In the genomic region with DNA sequence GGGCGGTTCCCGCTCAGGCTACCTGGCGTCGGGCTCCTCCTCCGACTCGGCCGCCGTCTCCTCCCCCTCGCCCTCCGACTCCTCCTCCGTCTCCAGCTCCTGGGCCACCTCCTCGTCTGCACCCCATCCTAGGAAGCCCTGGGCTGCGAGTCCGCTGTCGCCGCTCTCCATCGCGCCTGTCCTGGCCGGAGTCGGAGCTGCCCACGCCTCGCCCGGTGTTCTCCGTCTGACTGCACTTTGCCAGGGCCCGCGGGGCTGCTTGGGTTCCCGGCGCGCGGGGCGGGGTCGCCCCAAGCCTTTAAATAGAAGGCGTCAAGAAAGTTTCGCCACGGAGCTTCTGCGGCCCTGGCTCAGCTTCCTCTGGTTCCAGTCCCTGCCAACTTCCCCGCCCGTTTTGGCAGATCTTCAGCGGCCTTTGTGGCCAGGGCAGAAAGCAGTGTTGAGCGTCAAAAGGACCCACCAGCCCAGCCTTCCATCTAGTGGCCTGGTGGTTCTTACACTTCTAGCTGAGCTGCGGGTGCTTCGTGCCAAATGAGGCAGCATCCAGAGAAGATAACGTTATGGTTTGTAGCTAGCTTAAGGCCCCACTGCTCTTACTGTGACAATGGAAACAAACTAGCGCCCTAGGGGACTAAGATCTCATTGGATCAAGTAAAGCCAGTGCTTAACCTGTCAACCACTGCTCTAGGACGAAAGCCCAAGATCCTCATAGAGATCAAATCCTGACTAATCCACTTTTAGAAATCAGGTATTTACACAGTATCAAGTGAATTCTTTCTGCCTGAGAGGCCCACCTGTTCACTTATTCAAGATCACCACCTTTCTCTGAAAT, we compare ENCODE assay signal across 8 mouse cellular contexts. TPM values are rescaled to one million over a fixed set of nuclear protein-coding genes. Genes with fewer than 3 reads are reported as not detected.
DNase-seq lines count a peak whose midpoint lies in the region; ATAC-seq lines count a peak whose summit lies in the region.

A gene (minus strand): TSS at position 389 of the 832 bp plus-strand sequence.

- 2% methylated on average over 45 of the region's 45 CpGs for WGBS in hindbrain, embryonic 16.5 days

- H3K27me3 ChIP-seq in hindbrain, embryonic 16.5 days (replicated peaks; ENCODE audit: control insufficient read depth, insufficient read depth, low read length), result no peaks in the 10 kb centered on the region

- H3K4me2 ChIP-seq in hindbrain, embryonic 16.5 days (ENCODE audit: low read length), result peak within 1 kb of the TSS; percentile 97

- DNase-seq in adipocyte (ENCODE audit: low spot score), result peak; percentile 14
- peak; percentile 67 for DNase-seq in embryo, embryonic 10.5 days (ENCODE audit: low spot score)
- peak; percentile 95 to 96 for DNase-seq in gastrocnemius, adult 8-10 months (ENCODE audit: low spot score in 2 of 2)
- peak; percentile 60 for DNase-seq in left cerebral cortex, adult 11 months (ENCODE audit: low spot score)
- peak; percentile 88 for DNase-seq in lung, postnatal 25 days (ENCODE audit: low spot score)
- DNase-seq in retina, embryonic 14.5 days (ENCODE audit: low spot score), result peak; percentile 57
- DNase-seq in urinary bladder, adult 18-20 months (ENCODE audit: low spot score in 2 of 2), result peak; percentile 60 to 72

- ATAC-seq in hindbrain, embryonic 16.5 days, result peak; percentile 96

- H3K4me3 ChIP-seq in hindbrain, embryonic 16.5 days (ENCODE audit: low read length), result peak within 1 kb of the TSS; percentile 57

- H3K9me3 ChIP-seq in hindbrain, embryonic 16.5 days (ENCODE audit: control insufficient read depth, low read length), result no peaks in the 10 kb centered on the region

- peak within 1 kb of the TSS; percentile 42; the same call in 1 of the 2 replicates for H3K27ac ChIP-seq in hindbrain, embryonic 16.5 days (ENCODE audit: low read depth, low read length)

- no peaks in the 10 kb centered on the region; the same call in 1 of the 2 replicates for H3K4me1 ChIP-seq in hindbrain, embryonic 16.5 days (ENCODE audit: control insufficient read depth, insufficient read depth, low read depth, low read length)

- H3K36me3 ChIP-seq in hindbrain, embryonic 16.5 days (ENCODE audit: control insufficient read depth, insufficient read depth, low read length), result 0 out of 2 replicates have a peak, but pooled peaks cover 3% of the 10 kb centered on the region

- peak within 1 kb of the TSS; percentile 74 for H3K9ac ChIP-seq in hindbrain, embryonic 16.5 days (ENCODE audit: low read depth, low read length)

RNA-seq across cellular contexts. Expression of the gene that starts here (rescaled TPM):
- total RNA-seq in gastrocnemius, adult 8-10 months (2022), result 1,000 to 10,000 TPM; 1,379 to 2,047 (median 1,612) TPM
- polyA plus RNA-seq in hindbrain, embryonic 16.5 days (2015; fragmentation: Nextera tagmentation; extraction: Ambion mirVana), result 0.21 and 0.25 TPM in 2 replicates

Comparison
In these comparisons a context has a peak if more than half of its experiments do, and no peak if none do; other contexts are left out.
1. Peak in every context shown above with its lines: DNase-seq, ATAC-seq, H3K4me3 ChIP-seq and H3K27ac ChIP-seq.
2. Peak in ATAC-seq, H3K4me3 ChIP-seq, H3K27ac ChIP-seq, H3K9ac ChIP-seq and H3K4me2 ChIP-seq in hindbrain, embryonic 16.5 days; RNA of the gene not detected or under 1 TPM.
3. DNase-seq: peak in every context shown above with its lines; median percentile 96 in gastrocnemius, adult 8-10 months; 88 in lung, postnatal 25 days; 67 in embryo, embryonic 10.5 days; 66 in urinary bladder, adult 18-20 months; 60 in left cerebral cortex, adult 11 months; 57 in retina, embryonic 14.5 days; 14 in adipocyte.